Mouse (Mus musculus) forebrain, embryonic 11.5 days (tissue): ENCODE data around the gene Aldh6a1. TPM values are rescaled to one million over a fixed set of nuclear protein-coding genes. Genes with fewer than 3 reads are reported as not detected.

Experiments used
- ATAC-seq: fragments of 200-750 bp; cut with Nextera tagmentation; replicated peaks from 2 replicates; pipeline ENCODE4 v1.8.0; 2017; ENCODE audit warnings: moderate TSS enrichment; ENCODE audit not compliant: low FRiP score
- DNase-seq: peaks from one replicate; pipeline ENCODE4 v3.0.0-alpha.2; 2017; ENCODE audit warnings: low spot score
- H3K27ac ChIP-seq: fragments of 300-500 bp; sonication (generic); 2 replicates; pipeline ENCODE4 v1.5.1; 2014; ENCODE audit warnings: low read depth, low read length
- H3K27me3 ChIP-seq: fragments of 300-500 bp; sonication (generic); 2 replicates; pipeline ENCODE4 v1.6.1; 2014; ENCODE audit warnings: mild to moderate bottlenecking, low read length, mixed read lengths; ENCODE audit not compliant: control insufficient read depth, insufficient read depth
- H3K36me3 ChIP-seq: fragments of 300-500 bp; sonication (generic); 2 replicates; pipeline ENCODE4 v1.6.1; 2014; ENCODE audit warnings: mild to moderate bottlenecking, low read length, moderate library complexity, mixed read lengths; ENCODE audit not compliant: control insufficient read depth, insufficient read depth
- H3K4me1 ChIP-seq: fragments of 300-500 bp; sonication (generic); replicated peaks from 2 replicates; pipeline ENCODE4 v1.6.1; 2014; ENCODE audit warnings: low read length, mixed read lengths; ENCODE audit not compliant: control insufficient read depth, insufficient read depth
- H3K4me2 ChIP-seq: fragments of 300-500 bp; sonication (generic); 2 replicates; pipeline ENCODE4 v1.6.1; 2014; ENCODE audit warnings: low read depth, mild to moderate bottlenecking, low read length, moderate library complexity, mixed read lengths; ENCODE audit not compliant: severe bottlenecking
- H3K4me3 ChIP-seq: fragments of 300-500 bp; sonication (generic); 2 replicates; pipeline ENCODE4 v1.5.1; 2014; ENCODE audit warnings: low read depth, low read length
- H3K9ac ChIP-seq: fragments of 300-500 bp; sonication (generic); 2 replicates; pipeline ENCODE4 v1.6.1; 2014; ENCODE audit warnings: low read length
- H3K9me3 ChIP-seq: fragments of 300-500 bp; sonication (generic); 2 replicates; pipeline ENCODE4 v1.6.1; 2016; ENCODE audit warnings: low read length, mixed read lengths; ENCODE audit not compliant: control insufficient read depth
- WGBS: fragments of 180-500 bp; shearing (Covaris S2); extraction: QIAGEN DNeasy Blood & Tissue Kit; methylation state at CpG from one replicate; pipeline ENCODE4 v1.1.7; 2014; 5-methylcytosine and 5-hydroxymethylcytosine counted together
- polyA plus RNA-seq: library from polyadenylated mRNA; unstranded; fragments of >200 nt; fragmentation: Nextera tagmentation; extraction: Ambion mirVana; gene quantifications from 2 replicates; pipeline ENCODE4 v1.2.1, GENCODE M21; 2014

Gene Aldh6a1
- polyA plus RNA-seq, 1 experiment from 2014 or later, result 21.0 TPM

DNA sequence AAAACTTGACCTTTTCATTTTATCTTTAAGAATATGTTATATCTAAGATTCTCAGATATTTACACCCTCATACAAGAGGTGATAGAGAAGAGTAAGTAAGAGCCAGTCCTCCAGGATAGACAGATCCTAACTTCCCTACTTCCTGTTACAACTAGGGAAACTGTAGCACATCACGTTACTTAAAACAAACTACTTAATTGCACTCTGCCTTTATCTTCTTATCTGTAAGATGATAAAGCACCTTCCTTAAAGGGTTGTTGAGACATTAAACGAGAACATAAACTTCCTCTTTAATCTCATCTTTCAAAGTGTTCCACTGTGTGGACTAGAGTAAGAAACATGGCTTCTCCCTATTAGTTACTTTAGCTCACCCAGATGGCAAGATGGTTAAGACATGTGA is 12.1 kb downstream of the Aldh6a1 start:
- Histone ChIP-seq H3K9me3 (no peaks in the 10 kb centered on the region), H3K36me3 (no peaks in the 10 kb centered on the region), H3K27ac (no peak overlapping the region), H3K4me2 (no peak overlapping the region), H3K9ac (no peak overlapping the region), H3K27me3 (no peaks in the 10 kb centered on the region), H3K4me1 (no peaks in the 10 kb centered on the region), H3K4me3 (no peak overlapping the region)
- ATAC-seq (no peak), DNase-seq (no peak)
- 87% methylated on average over 2 of the region's 2 CpGs for WGBS

DNA sequence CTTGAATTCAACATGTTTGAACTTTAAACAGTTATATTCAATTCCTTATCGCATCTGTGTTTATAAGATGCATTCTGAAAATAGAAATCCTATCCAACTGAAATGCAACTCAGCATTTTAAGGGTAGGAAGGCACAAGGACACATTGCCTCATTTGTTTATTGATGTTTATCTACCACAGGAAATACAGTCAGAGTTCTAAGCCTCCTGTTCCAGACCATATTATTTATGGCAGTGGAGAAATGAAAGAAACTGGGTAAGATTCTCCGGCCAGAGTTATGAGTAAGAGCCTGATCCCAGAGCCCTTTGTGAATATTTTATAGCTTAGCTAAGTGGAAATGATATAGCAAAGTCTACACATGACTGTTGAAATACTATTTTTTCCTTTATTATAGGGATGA is 21.0 kb downstream of the Aldh6a1 start:
- no peak overlapping the region for H3K4me2 ChIP-seq
- H3K27ac ChIP-seq, result no peak overlapping the region
- H3K9me3 ChIP-seq, result no peaks in the 10 kb centered on the region
- 99% methylated on average over 2 of the region's 2 CpGs for WGBS
- no peaks in the 10 kb centered on the region for H3K4me1 ChIP-seq
- no peaks in the 10 kb centered on the region for H3K27me3 ChIP-seq
- ATAC-seq, result no peak
- no peaks in the 10 kb centered on the region for H3K36me3 ChIP-seq
- no peak overlapping the region for H3K9ac ChIP-seq
- H3K4me3 ChIP-seq, result no peak overlapping the region
- no peak for DNase-seq

DNA sequence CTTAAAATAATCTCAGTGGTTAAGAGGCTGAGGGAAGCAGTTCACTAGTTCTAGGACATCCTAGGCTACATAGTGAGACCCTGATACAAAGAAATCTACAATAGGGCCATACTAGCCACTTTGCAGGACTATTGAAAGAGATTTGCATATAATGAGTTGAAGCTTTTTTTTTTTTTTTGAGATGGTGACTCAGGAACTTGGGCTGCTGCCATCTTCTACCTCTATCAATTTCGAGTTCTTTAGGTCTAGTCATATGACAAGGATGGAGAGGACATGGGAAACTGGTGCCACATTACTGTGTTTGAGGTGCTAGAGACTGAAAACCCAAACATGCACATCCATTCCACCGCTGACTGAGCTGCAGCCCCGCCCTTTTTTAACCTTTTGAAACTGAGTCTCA is 26.8 kb downstream of the Aldh6a1 start:
- 61% methylated on average over 3 of the region's 3 CpGs for WGBS

DNA sequence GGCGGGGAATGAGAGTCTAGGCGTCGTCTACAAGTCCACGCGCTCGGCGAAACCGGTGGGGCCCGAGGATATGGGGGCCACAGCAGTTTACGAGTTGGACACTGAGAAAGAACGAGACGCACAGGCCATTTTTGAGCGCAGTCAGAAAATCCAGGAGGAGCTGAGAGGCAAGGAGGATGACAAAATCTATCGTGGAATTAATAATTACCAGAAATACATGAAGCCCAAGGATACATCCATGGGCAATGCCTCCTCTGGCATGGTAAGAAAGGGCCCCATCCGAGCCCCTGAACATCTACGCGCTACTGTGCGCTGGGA is 33.2 kb downstream of the Aldh6a1 start:
- no peak overlapping the region for H3K27ac ChIP-seq
- H3K36me3 ChIP-seq, result no peaks in the 10 kb centered on the region; the same call in 1 of the 2 replicates
- ATAC-seq, result no peak
- H3K4me2 ChIP-seq, result peak overlapping the region; percentile 73
- peak overlapping the region; percentile 52 for H3K4me3 ChIP-seq
- no peaks in the 10 kb centered on the region for H3K27me3 ChIP-seq
- H3K9me3 ChIP-seq, result peaks cover 3% of the 10 kb centered on the region; the same call in 1 of the 2 replicates
- H3K4me1 ChIP-seq, result peaks cover 6% of the 10 kb centered on the region; the same call in 1 of the 2 replicates
- DNase-seq, result no peak
- WGBS, result 35% methylated on average over 18 of the region's 18 CpGs
- peak overlapping the region; percentile 72 for H3K9ac ChIP-seq

More for the DNA sequence above, 26.8 kb downstream of the Aldh6a1 start:
- no peak overlapping the region for H3K27ac ChIP-seq
- no peak overlapping the region for H3K9ac ChIP-seq
- ATAC-seq, result no peak
- DNase-seq, result no peak
- H3K9me3 ChIP-seq, result no peaks in the 10 kb centered on the region
- no peaks in the 10 kb centered on the region for H3K4me1 ChIP-seq
- no peak overlapping the region for H3K4me3 ChIP-seq
- H3K36me3 ChIP-seq, result no peaks in the 10 kb centered on the region
- no peak overlapping the region for H3K4me2 ChIP-seq
- no peaks in the 10 kb centered on the region for H3K27me3 ChIP-seq

DNA sequence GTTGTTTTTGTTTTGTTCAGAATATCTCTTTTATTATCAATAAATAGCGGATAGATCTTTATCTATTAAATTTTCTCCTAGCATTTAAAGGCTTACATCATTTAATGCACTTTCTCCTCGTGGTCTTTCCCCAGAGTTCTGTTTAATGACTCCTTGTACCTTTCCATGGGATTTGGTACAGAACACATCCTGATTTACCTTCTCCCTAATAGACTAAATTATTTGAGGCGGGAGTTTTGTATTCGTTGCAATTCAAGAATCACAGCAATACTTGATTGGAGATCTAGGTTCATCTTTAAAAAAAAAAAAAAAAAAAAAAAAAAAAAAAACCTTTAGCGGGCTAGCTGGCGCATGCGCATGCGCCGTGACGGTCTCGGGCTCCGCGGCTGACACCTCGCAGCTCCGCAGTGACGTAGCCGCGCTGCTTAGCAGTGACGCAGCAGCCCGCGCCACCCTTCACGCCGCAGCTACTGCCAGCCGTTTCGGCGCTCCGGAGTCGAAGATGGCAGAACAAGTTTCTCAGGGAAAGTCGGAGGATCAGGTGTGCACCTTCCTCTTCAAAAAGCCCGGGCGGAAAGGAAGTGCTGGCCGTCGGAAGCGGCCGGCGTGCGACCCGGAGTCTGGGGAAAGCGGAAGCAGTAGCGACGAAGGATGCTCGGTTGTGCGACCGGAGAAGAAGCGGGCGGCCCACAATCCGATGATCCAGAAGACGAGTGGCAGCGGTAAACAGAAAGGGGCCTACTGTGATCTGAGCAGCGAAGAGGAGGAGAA is 33.8 kb downstream of the Aldh6a1 start, which contains the start of gene Rnf113a2:
TSS of gene Rnf113a2 (plus strand) at position 363 of the 771 bp plus-strand sequence.
- Histone ChIP-seq H3K27ac (no peak within 1 kb of the TSS), H3K4me2 (peak within 1 kb of the TSS; percentile 73), H3K4me1 (peaks cover 6% of the 10 kb centered on the region; the same call in 1 of the 2 replicates), H3K4me3 (peak within 1 kb of the TSS; percentile 52), H3K36me3 (no peaks in the 10 kb centered on the region; the same call in 1 of the 2 replicates), H3K27me3 (no peaks in the 10 kb centered on the region), H3K9me3 (peaks cover 3% of the 10 kb centered on the region; the same call in 1 of the 2 replicates), H3K9ac (peak within 1 kb of the TSS; percentile 72)
- DNase-seq (peak; percentile 91), ATAC-seq (peak; percentile 80)
- 4% methylated on average over 50 of the region's 50 CpGs for WGBS

DNA sequence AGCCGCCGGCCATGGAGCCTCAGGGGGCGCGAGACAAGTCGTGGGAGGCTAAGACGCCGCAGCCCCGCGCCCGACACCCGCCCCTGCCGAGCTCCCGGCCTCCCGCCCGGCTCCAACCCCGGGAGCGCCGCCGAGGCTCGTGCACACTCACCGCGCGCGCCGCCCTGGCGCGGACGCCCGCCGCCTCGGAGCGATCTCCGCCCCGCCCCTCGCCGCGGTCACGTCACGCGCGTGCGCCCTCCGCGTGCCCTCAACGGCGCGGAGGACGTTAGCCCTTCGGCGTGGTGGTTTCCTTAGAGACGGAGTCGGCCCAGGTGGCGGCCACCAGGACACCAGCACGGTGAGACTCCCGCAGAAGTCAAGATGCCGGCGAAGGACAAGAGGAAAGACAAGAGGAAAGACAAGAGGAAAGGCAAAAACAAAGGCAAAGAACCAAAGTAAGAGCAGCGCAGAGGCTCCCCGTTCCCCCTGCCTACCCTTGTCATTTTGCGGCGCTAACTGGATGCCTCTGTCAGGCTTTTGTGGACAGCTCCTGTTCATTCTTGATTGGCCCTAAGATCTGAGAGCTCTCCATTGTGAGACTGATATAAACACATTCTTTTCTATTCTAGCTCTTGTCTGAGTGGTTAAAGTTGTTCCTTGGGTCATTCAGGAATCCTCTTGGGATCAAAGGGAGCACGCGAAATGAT is 41.8 kb downstream of the Aldh6a1 start, which contains the start of the genes Entpd5 and Bbof1:
TSS of gene Entpd5 (minus strand) at position 211 of the 689 bp plus-strand sequence.
TSS of gene Bbof1 (plus strand) at position 253 of the 689 bp plus-strand sequence.
- Histone ChIP-seq H3K9ac (peak within 1 kb of the TSS; percentile 82), H3K9me3 (no peaks in the 10 kb centered on the region; the same call in 1 of the 2 replicates), H3K27me3 (no peaks in the 10 kb centered on the region), H3K27ac (peak within 1 kb of the TSS; percentile 31; the same call in 1 of the 2 replicates), H3K4me2 (peak within 1 kb of the TSS; percentile 96), H3K4me3 (peak within 1 kb of the TSS; percentile 72), H3K36me3 (no peaks in the 10 kb centered on the region), H3K4me1 (0 out of 2 replicates have a peak, but pooled peaks cover 4% of the 10 kb centered on the region)
- peak; percentile 92 for DNase-seq
- peak; percentile 92 for ATAC-seq
- whole genome bisulfite sequencing, result 2% methylated on average over 54 of the region's 63 CpGs

DNA sequence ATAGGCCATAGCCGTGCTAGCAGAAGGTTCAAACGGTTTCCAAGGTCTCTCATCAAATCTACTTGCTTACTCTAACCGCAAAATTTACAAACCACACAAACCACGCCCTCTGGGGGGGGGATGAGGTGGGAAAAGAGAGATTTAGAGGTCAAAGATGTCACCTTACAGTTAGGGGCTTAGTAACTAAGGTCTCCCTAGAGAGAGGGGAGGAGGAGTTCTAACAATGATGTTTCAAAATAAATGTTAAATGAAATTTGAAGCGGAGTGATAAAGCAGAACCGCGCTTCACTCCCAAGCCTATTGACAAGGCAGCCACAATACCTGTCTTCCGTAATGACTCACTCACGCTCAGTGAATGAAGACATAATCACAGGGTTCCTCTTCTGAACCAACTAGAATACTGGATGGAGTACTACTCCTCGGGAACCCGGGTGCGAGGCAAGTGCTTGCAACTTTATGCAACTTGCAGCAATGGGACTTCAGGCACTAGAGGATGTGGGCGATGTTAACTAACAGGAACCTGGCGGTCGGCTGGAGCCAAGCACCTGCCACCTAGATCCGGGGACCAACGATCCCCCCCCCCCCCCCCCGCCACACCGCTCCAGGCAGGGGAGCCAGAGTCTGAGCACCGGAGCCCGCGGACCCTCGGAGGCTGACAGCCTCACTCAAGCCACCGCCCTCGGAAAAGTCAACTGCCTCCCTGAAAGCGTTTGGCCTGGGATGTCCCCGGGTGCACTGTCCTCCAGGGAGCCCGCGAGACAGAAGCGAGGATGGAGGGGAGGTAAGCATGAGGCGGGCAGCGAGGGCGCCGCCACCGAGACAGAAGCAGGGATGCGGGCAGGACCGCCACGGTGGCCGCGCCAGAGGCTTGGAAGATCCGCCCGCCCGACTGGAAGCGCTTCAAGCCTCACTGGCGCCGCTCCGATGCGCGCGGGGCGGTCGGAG is 42.7 kb downstream of the Aldh6a1 start:
- DNase-seq (no peak), ATAC-seq (peak; percentile 73)
- 2% methylated on average over 45 of the region's 52 CpGs for WGBS

DNA sequence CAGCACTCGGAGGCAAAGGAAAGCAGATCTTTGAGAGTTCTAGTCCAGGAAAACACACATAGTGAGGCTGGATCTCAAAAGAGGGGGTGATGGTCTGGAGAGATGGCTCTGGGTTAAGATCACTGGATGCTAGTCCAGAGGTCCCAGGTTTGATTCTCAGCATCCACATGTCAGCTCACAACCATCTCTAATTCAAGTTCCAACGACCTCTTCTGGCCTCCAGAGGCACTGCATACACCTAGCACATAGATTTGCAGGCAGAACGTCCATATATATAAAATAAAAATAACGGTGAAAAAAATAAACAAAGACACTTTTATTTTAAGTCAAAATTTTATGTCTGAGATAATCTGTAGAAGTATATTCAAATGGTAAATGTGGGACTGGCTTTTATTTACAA is 43.5 kb downstream of the Aldh6a1 start:
- Histone ChIP-seq H3K27me3 (no peaks in the 10 kb centered on the region), H3K36me3 (no peaks in the 10 kb centered on the region), H3K9me3 (no peaks in the 10 kb centered on the region; the same call in 1 of the 2 replicates), H3K4me1 (0 out of 2 replicates have a peak, but pooled peaks cover 4% of the 10 kb centered on the region), H3K27ac (no peak overlapping the region), H3K4me3 (no peak overlapping the region), H3K4me2 (no peak overlapping the region), H3K9ac (no peak overlapping the region)
- no peak for ATAC-seq
- WGBS, result 66% methylated on average over 4 of the region's 4 CpGs
- DNase-seq, result no peak

More for the DNA sequence above, 42.7 kb downstream of the Aldh6a1 start:
- Histone ChIP-seq H3K9me3 (no peaks in the 10 kb centered on the region; the same call in 1 of the 2 replicates), H3K9ac (peak overlapping the region; percentile 82), H3K4me1 (0 out of 2 replicates have a peak, but pooled peaks cover 4% of the 10 kb centered on the region), H3K36me3 (no peaks in the 10 kb centered on the region), H3K27ac (peak overlapping the region; percentile 31; the same call in 1 of the 2 replicates), H3K27me3 (no peaks in the 10 kb centered on the region), H3K4me2 (peak overlapping the region; percentile 96), H3K4me3 (peak overlapping the region; percentile 72)
